Mouse (Mus musculus) G1E (cell line): ENCODE measurements around the gene Gab3. TPM values are rescaled to one million over a fixed set of nuclear protein-coding genes. Genes with fewer than 3 reads are reported as not detected.

Source experiments
- ATAC-seq: 2 replicates; pipeline ENCODE4 v1.8.0; 2016; ENCODE audit warnings: mild to moderate bottlenecking; ENCODE audit not compliant: insufficient number of reproducible peaks, poor library complexity, low FRiP score, severe bottlenecking; ENCODE audit errors: extremely low read depth
- DNase-seq: peaks from one replicate; pipeline ENCODE4 v3.0.0; 2012; ENCODE audit warnings: low spot score
- H3K27me3 ChIP-seq: 2 replicates; pipeline ENCODE4 v1.6.1; 2012; ENCODE audit warnings: mild to moderate bottlenecking, low read length, inconsistent platforms; ENCODE audit not compliant: insufficient read depth
- H3K36me3 ChIP-seq: replicated peaks from 2 replicates; pipeline ENCODE3; 2012; ENCODE audit warnings: mild to moderate bottlenecking, inconsistent platforms
- H3K4me1 ChIP-seq: 2 replicates; pipeline ENCODE4 v1.6.1; 2012; ENCODE audit warnings: low read depth, low read length, inconsistent platforms, mixed read lengths; ENCODE audit not compliant: insufficient read depth
- H3K4me3 ChIP-seq: 2 replicates; pipeline ENCODE4 v1.5.1; 2012; ENCODE audit warnings: low read depth, mild to moderate bottlenecking, inconsistent platforms, low read length, moderate library complexity, mixed read lengths
- H3K9me3 ChIP-seq: replicated peaks from 2 replicates; pipeline ENCODE4 v1.6.1; 2012; ENCODE audit warnings: inconsistent platforms
- CTCF ChIP-seq: IDR thresholded peaks from 2 replicates; pipeline ENCODE4 v1.5.1; 2012; ENCODE audit warnings: low read depth, low read length, inconsistent platforms, mixed read lengths
- GATA1 ChIP-seq: IDR thresholded peaks from 2 replicates; pipeline ENCODE4 v1.6.1; 2012; ENCODE audit warnings: borderline replicate concordance, low read length, inconsistent platforms, mixed read lengths
- GATA2 ChIP-seq: IDR thresholded peaks from 2 replicates; pipeline ENCODE4 v1.6.1; 2012; ENCODE audit warnings: low read depth, low read length, inconsistent platforms, borderline replicate concordance
- POLR2AphosphoS5 ChIP-seq: IDR thresholded peaks from 2 replicates; pipeline ENCODE4 v1.6.1; 2012; ENCODE audit warnings: low read depth, low read length, inconsistent platforms; ENCODE audit not compliant: insufficient replicate concordance
- TAL1 ChIP-seq: conservative IDR thresholded peaks from 2 replicates; pipeline ENCODE4 v1.6.1; 2012; ENCODE audit warnings: low read depth, low read length, inconsistent platforms, mixed read lengths
- polyA plus RNA-seq: library from polyadenylated mRNA; stranded (reverse); fragments of >175 nt; gene quantifications from 2 replicates; pipeline ENCODE4 v1.2.3, GENCODE M21; 2012
- total RNA-seq, 2 experiments: library from RNA; stranded (forward) in 1 of 2; stranded (reverse) in 1 of 2; fragments of 200-1000 nt in 1 of 2; fragments of >200 nt in 1 of 2; fragmentation: Nextera tagmentation in 1 of 2; gene quantifications; 2 replicates each; pipeline ENCODE4 v1.2.3; 2014 to 2017

The Gab3 gene
- 7.1 and 7.8 TPM in 2 replicates for total RNA-seq (2014; fragmentation: Nextera tagmentation)
- 2.8 and 2.9 TPM in 2 replicates for total RNA-seq (2017)
- polyA plus RNA-seq, result 0.17 and 0.37 TPM in 2 replicates

- DNase-seq (peak; percentile 57), ATAC-seq (peak; percentile 88)
- Histone ChIP-seq H3K4me1 (peaks cover 9% of the 10 kb centered on the region), H3K27me3 (no peaks in the 10 kb centered on the region), H3K36me3 (no peaks in the 10 kb centered on the region), H3K9me3 (no peaks in the 10 kb centered on the region), H3K4me3 (peak within 1 kb of the TSS; percentile 77)
- TF ChIP-seq CTCF, result no peak
- TF ChIP-seq GATA2, result no peak
- no peak for TF ChIP-seq GATA1
- TF ChIP-seq POLR2AphosphoS5, result no peak
- TF ChIP-seq TAL1, result no peak
Observed at GRCm38 (mm10) chrX:75084774-75085508, at the start of gene Gab3. Gene Gab3 (minus strand): TSS chrX:75085458.

- Histone ChIP-seq H3K27me3 (no peaks in the 10 kb centered on the region), H3K4me1 (peaks cover 20% of the 10 kb centered on the region; the same call in 1 of the 2 replicates), H3K36me3 (peaks cover under 1% of the 10 kb centered on the region), H3K4me3 (peak within 1 kb of the TSS; percentile 74), H3K9me3 (no peaks in the 10 kb centered on the region)
- DNase-seq, result peak; percentile 14
- peak; percentile 94 for ATAC-seq
- TF ChIP-seq POLR2AphosphoS5, result no peak
- TF ChIP-seq GATA2, result no peak
- no peak for TF ChIP-seq GATA1
- TF ChIP-seq TAL1, result no peak
- TF ChIP-seq CTCF, result no peak
Observed at GRCm38 (mm10) chrX:75130467-75131160, 45.4 kb upstream of the Gab3 start, which contains the start of gene Mpp1. Gene Mpp1 (minus strand): TSS chrX:75131016.

- Histone ChIP-seq H3K4me1 (peaks cover 20% of the 10 kb centered on the region; the same call in 1 of the 2 replicates), H3K9me3 (no peaks in the 10 kb centered on the region), H3K4me3 (no peak overlapping the region; the same call in 1 of the 2 replicates), H3K27me3 (no peaks in the 10 kb centered on the region), H3K36me3 (peaks cover 11% of the 10 kb centered on the region)
- no peak for TF ChIP-seq CTCF
- no peak for TF ChIP-seq GATA2
- no peak for TF ChIP-seq POLR2AphosphoS5
- no peak for TF ChIP-seq TAL1
- TF ChIP-seq GATA1, result no peak
- no peak for DNase-seq
- ATAC-seq, result no peak
Observed at GRCm38 (mm10) chrX:75129474-75129873, 44.2 kb upstream of the Gab3 start.

DNA sequence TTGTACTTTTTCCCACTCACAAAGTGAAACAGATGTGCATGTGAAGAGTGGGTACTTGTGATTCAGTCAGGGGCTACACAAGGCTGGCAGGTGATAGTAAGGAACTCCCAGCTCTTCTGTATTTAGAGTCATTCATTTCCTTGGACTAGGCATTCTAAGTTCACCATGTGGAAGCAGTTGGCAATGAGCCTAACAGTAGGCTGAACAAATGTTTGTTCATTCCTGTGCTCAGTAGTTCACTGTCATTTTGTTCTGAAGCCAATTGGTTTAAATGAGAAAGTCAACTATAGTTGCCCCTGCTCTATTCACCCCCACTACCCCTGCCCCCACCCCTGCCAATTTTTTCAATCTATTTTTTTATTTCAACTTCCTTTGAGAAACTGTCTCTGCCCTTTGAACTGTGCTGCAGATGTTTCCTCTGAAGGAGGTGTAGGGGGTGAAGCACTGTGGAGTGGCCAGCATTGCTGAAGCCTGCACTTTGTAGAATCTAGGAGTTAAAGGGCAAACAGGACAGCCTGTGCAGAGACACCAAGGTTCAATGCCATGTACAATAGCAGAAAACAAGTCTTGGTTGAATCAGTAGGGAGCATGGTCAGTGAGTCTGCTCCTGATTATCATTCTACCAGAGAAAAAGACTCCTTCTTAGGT, 43.2 kb upstream of the Gab3 start:
- Histone ChIP-seq H3K4me3 (no peak overlapping the region; the same call in 1 of the 2 replicates), H3K9me3 (no peaks in the 10 kb centered on the region), H3K36me3 (peaks cover 11% of the 10 kb centered on the region), H3K27me3 (no peaks in the 10 kb centered on the region), H3K4me1 (peaks cover 20% of the 10 kb centered on the region; the same call in 1 of the 2 replicates)
- TF ChIP-seq CTCF (no peak), TAL1 (no peak), POLR2AphosphoS5 (no peak), GATA2 (no peak), GATA1 (no peak)
- no peak for ATAC-seq
- DNase-seq, result no peak

- ATAC-seq (no peak), DNase-seq (no peak)
- Histone ChIP-seq H3K36me3 (peaks cover 16% of the 10 kb centered on the region), H3K9me3 (no peaks in the 10 kb centered on the region), H3K4me3 (no peak overlapping the region), H3K27me3 (no peaks in the 10 kb centered on the region), H3K4me1 (peaks cover 20% of the 10 kb centered on the region; the same call in 1 of the 2 replicates)
- TF ChIP-seq TAL1, result no peak
- no peak for TF ChIP-seq CTCF
- TF ChIP-seq GATA2, result no peak
- no peak for TF ChIP-seq POLR2AphosphoS5
- no peak for TF ChIP-seq GATA1
Observed at GRCm38 (mm10) chrX:75126893-75127292, 41.6 kb upstream of the Gab3 start.

DNA sequence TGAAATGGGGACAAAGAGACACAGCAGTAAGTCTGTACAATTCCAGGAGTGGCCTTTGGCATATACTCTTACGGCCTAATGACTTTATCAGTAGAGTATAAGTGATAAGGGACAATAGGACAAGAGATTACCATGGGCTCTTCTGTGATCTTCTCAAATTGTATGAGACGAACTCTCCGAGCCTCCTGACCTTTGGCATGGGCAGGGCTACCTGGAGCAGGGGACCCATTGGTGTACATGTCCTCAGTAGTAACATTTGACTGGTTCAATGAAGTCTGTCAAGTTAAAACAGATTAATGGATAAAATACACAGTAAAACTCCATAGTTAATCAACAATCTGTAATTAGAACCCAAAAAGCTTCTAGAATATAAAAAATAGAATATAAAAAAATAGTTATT, 40.3 kb upstream of the Gab3 start:
- TF ChIP-seq POLR2AphosphoS5 (no peak), CTCF (no peak), GATA2 (no peak), GATA1 (no peak), TAL1 (no peak)
- Histone ChIP-seq H3K4me1 (peaks cover 16% of the 10 kb centered on the region; the same call in 1 of the 2 replicates), H3K36me3 (peaks cover 18% of the 10 kb centered on the region), H3K27me3 (no peaks in the 10 kb centered on the region), H3K4me3 (no peak overlapping the region), H3K9me3 (no peaks in the 10 kb centered on the region)
- no peak for DNase-seq
- ATAC-seq, result no peak
